Mouse (Mus musculus): Measurements from ENCODE around the gene Olfr384. TPM values are rescaled to one million over a fixed set of nuclear protein-coding genes. Genes with fewer than 3 reads are reported as not detected.
"Not testable (repeated sequence)": the region's sequence is repeated elsewhere in the genome, so short reads cannot be mapped to it uniquely, and the experiment has no call there.

Gene Olfr384
- total and polyA plus RNA-seq, 3 experiments: not detected

GRCm38 (mm10) chr11:73583188-73583587, 15.2 kb upstream of the Olfr384 start:
- H3K27me3 ChIP-seq (ENCODE audit: control insufficient read depth in 1 of 2, insufficient read depth in 2 of 2, low read length in 2 of 2); H3K79me2 ChIP-seq (ENCODE audit: control insufficient read depth, insufficient read depth, low read length, poor library complexity); H3K9me3 ChIP-seq (replicated peaks; ENCODE audit: insufficient read depth, low read length); H3K4me3 ChIP-seq (ENCODE audit: control insufficient read depth in 1 of 2, insufficient read depth in 1 of 2, low read depth in 2 of 2, low read length in 2 of 2): not testable (repeated sequence)
- Histone ChIP-seq H3K9ac (ENCODE audit: control insufficient read depth, low read depth, low read length, poor library complexity, severe bottlenecking) (peak overlapping the region; percentile 9; the same call in 1 of the 2 replicates), H3K27ac (ENCODE audit: control insufficient read depth, low read depth, low read length) (peak overlapping the region; percentile 80), H3K4me1 (ENCODE audit: control insufficient read depth in 1 of 2, insufficient read depth in 2 of 2, low read length in 2 of 2) (peaks cover 14 to 18% of the 10 kb centered on the region in 2 experiments), H3K36me3 (ENCODE audit: control insufficient read depth in 1 of 2, insufficient read depth in 2 of 2, low read length in 2 of 2) (peaks cover 0 to 23% of the 10 kb centered on the region in 2 experiments; a peak in 2 of 4 replicates)
- peak; percentile 91 for DNase-seq (ENCODE audit: low read depth, low spot score)
- 0 out of 2 replicates have a peak, but pooled peaks have one; percentile 40 for TF ChIP-seq HCFC1 (IDR thresholded peaks at IDR 0.05; ENCODE audit: low read depth, low read length)
- TF ChIP-seq MAZ (IDR thresholded peaks at IDR 0.05; ENCODE audit: low read depth, low read length): peak; percentile 55; the same call in 1 of the 2 replicates
- TF ChIP-seq EP300 (IDR thresholded peaks at IDR 0.05; ENCODE audit: low read depth in 1 of 2, low read length in 2 of 2): peak; percentile 88 to 89
- TF ChIP-seq BHLHE40 (IDR thresholded peaks at IDR 0.05; ENCODE audit: borderline replicate concordance, low read depth, low read length): 0 out of 2 replicates have a peak, but pooled peaks have one; percentile 24
- peak; percentile 89 for TF ChIP-seq JUND (IDR thresholded peaks at IDR 0.05; ENCODE audit: low read depth, low read length)
- TF ChIP-seq RCOR1 (IDR thresholded peaks at IDR 0.05; ENCODE audit: low read depth, low read length): peak; percentile 85
- peak; percentile 91 for TF ChIP-seq GATA1 (IDR thresholded peaks at IDR 0.05; ENCODE audit: low read depth, low read length)
- TF ChIP-seq ETS1 (IDR thresholded peaks at IDR 0.05; ENCODE audit: low read depth, low read length): peak; percentile 69
- TF ChIP-seq MYC (IDR thresholded peaks at IDR 0.05; ENCODE audit: low read depth, low read length): peak; percentile 52; the same call in 1 of the 2 replicates
- TF ChIP-seq TCF12 (IDR thresholded peaks at IDR 0.05; ENCODE audit: low read depth, low read length): peak; percentile 89
- TF ChIP-seq TAL1 (IDR thresholded peaks at IDR 0.05; ENCODE audit: low read length): peak; percentile 67
- peak; percentile 75 for TF ChIP-seq SIN3A (IDR thresholded peaks at IDR 0.05; ENCODE audit: low read length)

GRCm38 (mm10) chr11:73592908-73593307, 5.5 kb upstream of the Olfr384 start, which contains the start of gene Olfr385:
TSS of gene Olfr385 (minus strand) at chr11:73593008.
- DNase-seq (ENCODE audit: low read depth, low spot score): no peak
- TF ChIP-seq USF1 (IDR thresholded peaks at IDR 0.05; ENCODE audit: low read depth, low read length): no peak
- no peak for TF ChIP-seq ZKSCAN1 (IDR thresholded peaks at IDR 0.05; ENCODE audit: low read depth, low read length)
- TF ChIP-seq CHD1 (IDR thresholded peaks at IDR 0.05; ENCODE audit: low read depth, low read length): no peak
- TF ChIP-seq POLR2A (IDR thresholded peaks at IDR 0.05; ENCODE audit: control insufficient read depth in 1 of 2, insufficient read depth in 1 of 2, low read depth in 1 of 2, low read length in 2 of 2, poor library complexity in 1 of 2): no peak
- no peaks in the 10 kb centered on the region for H3K4me1 ChIP-seq (ENCODE audit: control insufficient read depth in 1 of 2, insufficient read depth in 2 of 2, low read length in 2 of 2)
- no peaks in the 10 kb centered on the region for H3K9me3 ChIP-seq (replicated peaks; ENCODE audit: insufficient read depth, low read length)
- no peaks in the 10 kb centered on the region for H3K36me3 ChIP-seq (ENCODE audit: control insufficient read depth in 1 of 2, insufficient read depth in 2 of 2, low read length in 2 of 2)
- H3K9ac ChIP-seq (ENCODE audit: control insufficient read depth, low read depth, low read length, poor library complexity, severe bottlenecking): no peak within 1 kb of the TSS
- H3K79me2 ChIP-seq (ENCODE audit: control insufficient read depth, insufficient read depth, low read length, poor library complexity): no peaks in the 10 kb centered on the region
- H3K27me3 ChIP-seq (ENCODE audit: control insufficient read depth in 1 of 2, insufficient read depth in 2 of 2, low read length in 2 of 2): no peaks in the 10 kb centered on the region; a peak in 1 of 4 replicates
- no peak within 1 kb of the TSS for H3K4me3 ChIP-seq (ENCODE audit: control insufficient read depth in 1 of 2, insufficient read depth in 1 of 2, low read depth in 2 of 2, low read length in 2 of 2)
- H3K27ac ChIP-seq (ENCODE audit: control insufficient read depth, low read depth, low read length): no peak within 1 kb of the TSS

Other genes with a start within 250 kb of the Olfr384 start
- not detected in 2 replicates for gene Olfr20, start 247.8 kb upstream of the Olfr384 start, total RNA-seq (2012; rRNA removed)
- gene Olfr20, start 247.8 kb upstream of the Olfr384 start, polyA plus RNA-seq (2012; ENCODE audit: insufficient read depth in 1 of 2, insufficient read length in 2 of 2, low read depth in 1 of 2, low replicate concordance in 2 of 2, missing spikeins in 1 of 2): not detected
- 0.08 TPM in 1 of 2 replicates, not detected in the other for gene Olfr376, start 227.3 kb upstream of the Olfr384 start, total RNA-seq (2012; rRNA removed)
- gene Olfr376, start 227.3 kb upstream of the Olfr384 start, polyA plus RNA-seq (2012; ENCODE audit: insufficient read depth in 1 of 2, insufficient read length in 2 of 2, low read depth in 1 of 2, low replicate concordance in 2 of 2, missing spikeins in 1 of 2): not detected
- not detected in 2 replicates for gene Olfr1, start 199.0 kb upstream of the Olfr384 start, total RNA-seq (2012; rRNA removed)
- not detected for gene Olfr1, start 199.0 kb upstream of the Olfr384 start, polyA plus RNA-seq (2012; ENCODE audit: insufficient read depth in 1 of 2, insufficient read length in 2 of 2, low read depth in 1 of 2, low replicate concordance in 2 of 2, missing spikeins in 1 of 2)
- not detected in 2 replicates for gene Olfr378, start 170.1 kb upstream of the Olfr384 start, total RNA-seq (2012; rRNA removed)
- gene Olfr378, start 170.1 kb upstream of the Olfr384 start, polyA plus RNA-seq (2012; ENCODE audit: insufficient read depth in 1 of 2, insufficient read length in 2 of 2, low read depth in 1 of 2, low replicate concordance in 2 of 2, missing spikeins in 1 of 2): not detected
- gene Olfr380, start 141.1 kb upstream of the Olfr384 start, total RNA-seq (2012; rRNA removed): not detected in 2 replicates
- gene Olfr380, start 141.1 kb upstream of the Olfr384 start, polyA plus RNA-seq (2012; ENCODE audit: insufficient read depth in 1 of 2, insufficient read length in 2 of 2, low read depth in 1 of 2, low replicate concordance in 2 of 2, missing spikeins in 1 of 2): not detected
- not detected in 2 replicates for gene Olfr381, start 107.0 kb upstream of the Olfr384 start, total RNA-seq (2012; rRNA removed)
- not detected for gene Olfr381, start 107.0 kb upstream of the Olfr384 start, polyA plus RNA-seq (2012; ENCODE audit: insufficient read depth in 1 of 2, insufficient read length in 2 of 2, low read depth in 1 of 2, low replicate concordance in 2 of 2, missing spikeins in 1 of 2)
- gene Olfr382, start 81.4 kb upstream of the Olfr384 start, total RNA-seq (2012; rRNA removed): not detected in 2 replicates
- not detected for gene Olfr382, start 81.4 kb upstream of the Olfr384 start, polyA plus RNA-seq (2012; ENCODE audit: insufficient read depth in 1 of 2, insufficient read length in 2 of 2, low read depth in 1 of 2, low replicate concordance in 2 of 2, missing spikeins in 1 of 2)
- gene Olfr385, start 5.6 kb upstream of the Olfr384 start, total RNA-seq (2012; rRNA removed): not detected in 2 replicates
- not detected for gene Olfr385, start 5.6 kb upstream of the Olfr384 start, polyA plus RNA-seq (2012; ENCODE audit: insufficient read depth in 1 of 2, insufficient read length in 2 of 2, low read depth in 1 of 2, low replicate concordance in 2 of 2, missing spikeins in 1 of 2)
- not detected in 2 replicates for gene Zfp735, start 90.2 kb downstream of the Olfr384 start, total RNA-seq (2012; rRNA removed)
- not detected for gene Zfp735, start 90.2 kb downstream of the Olfr384 start, polyA plus RNA-seq (2012; ENCODE audit: insufficient read depth in 1 of 2, insufficient read length in 2 of 2, low read depth in 1 of 2, low replicate concordance in 2 of 2, missing spikeins in 1 of 2)
- not detected in 2 replicates for gene Olfr389, start 182.1 kb downstream of the Olfr384 start, total RNA-seq (2012; rRNA removed)
- not detected for gene Olfr389, start 182.1 kb downstream of the Olfr384 start, polyA plus RNA-seq (2012; ENCODE audit: insufficient read depth in 1 of 2, insufficient read length in 2 of 2, low read depth in 1 of 2, low replicate concordance in 2 of 2, missing spikeins in 1 of 2)
- gene Olfr390, start 184.4 kb downstream of the Olfr384 start, total RNA-seq (2012; rRNA removed): not detected in 2 replicates
- gene Olfr390, start 184.4 kb downstream of the Olfr384 start, polyA plus RNA-seq (2012; ENCODE audit: insufficient read depth in 1 of 2, insufficient read length in 2 of 2, low read depth in 1 of 2, low replicate concordance in 2 of 2, missing spikeins in 1 of 2): not detected
- gene Olfr391-ps, start 204.5 kb downstream of the Olfr384 start, total RNA-seq (2012; rRNA removed): not detected in 2 replicates
- not detected for gene Olfr391-ps, start 204.5 kb downstream of the Olfr384 start, polyA plus RNA-seq (2012; ENCODE audit: insufficient read depth in 1 of 2, insufficient read length in 2 of 2, low read depth in 1 of 2, low replicate concordance in 2 of 2, missing spikeins in 1 of 2)
- gene Olfr392, start 218.5 kb downstream of the Olfr384 start, total RNA-seq (2012; rRNA removed): not detected in 2 replicates
- not detected for gene Olfr392, start 218.5 kb downstream of the Olfr384 start, polyA plus RNA-seq (2012; ENCODE audit: insufficient read depth in 1 of 2, insufficient read length in 2 of 2, low read depth in 1 of 2, low replicate concordance in 2 of 2, missing spikeins in 1 of 2)